Mouse (Mus musculus) kidney, postnatal 14 days (tissue): ENCODE data around the gene Atp12a.

Source experiments
- DNase-seq: peaks from one replicate; pipeline ENCODE4 v3.0.0; 2022; ENCODE audit warnings: mixed read lengths

Atp12a gene

GRCm38 (mm10) chr14:56364711-56365237, at the start of gene Atp12a:
TSS of gene Atp12a (plus strand) at chr14:56365068.
- peak; percentile 12 for DNase-seq

- peak; percentile 31 for DNase-seq
Measured at GRCm38 (mm10) chr14:56315519-56315918, 49.3 kb upstream of the Atp12a start.

GRCm38 (mm10) chr14:56316333-56316732, 48.5 kb upstream of the Atp12a start:
- no peak for DNase-seq

- no peak for DNase-seq
Measured at GRCm38 (mm10) chr14:56322982-56323381, 41.9 kb upstream of the Atp12a start.

- no peak for DNase-seq
Measured at GRCm38 (mm10) chr14:56325038-56325437, 39.8 kb upstream of the Atp12a start.

- peak; percentile 33 for DNase-seq
Measured at GRCm38 (mm10) chr14:56333700-56334099, 31.2 kb upstream of the Atp12a start.

GRCm38 (mm10) chr14:56334437-56334836, 30.4 kb upstream of the Atp12a start:
- no peak for DNase-seq

GRCm38 (mm10) chr14:56336032-56336431, 28.8 kb upstream of the Atp12a start:
- no peak for DNase-seq

GRCm38 (mm10) chr14:56337075-56337474, 27.8 kb upstream of the Atp12a start:
- DNase-seq = no peak

GRCm38 (mm10) chr14:56337696-56338095, 27.2 kb upstream of the Atp12a start:
- no peak for DNase-seq

- no peak for DNase-seq
Measured at GRCm38 (mm10) chr14:56338882-56339442, 25.9 kb upstream of the Atp12a start.

GRCm38 (mm10) chr14:56348704-56349103, 16.2 kb upstream of the Atp12a start:
- DNase-seq = no peak

- DNase-seq = no peak
Measured at GRCm38 (mm10) chr14:56349541-56349940, 15.3 kb upstream of the Atp12a start.

GRCm38 (mm10) chr14:56351959-56352660, 12.8 kb upstream of the Atp12a start:
- no peak for DNase-seq

GRCm38 (mm10) chr14:56354803-56355202, 10.1 kb upstream of the Atp12a start:
- no peak for DNase-seq

GRCm38 (mm10) chr14:56355396-56355795, 9.5 kb upstream of the Atp12a start:
- DNase-seq = no peak

- DNase-seq = no peak
Measured at GRCm38 (mm10) chr14:56356196-56356595, 8.7 kb upstream of the Atp12a start.

GRCm38 (mm10) chr14:56358422-56358821, 6.4 kb upstream of the Atp12a start:
- DNase-seq = no peak

GRCm38 (mm10) chr14:56359131-56359530, 5.7 kb upstream of the Atp12a start:
- no peak for DNase-seq

GRCm38 (mm10) chr14:56365292-56365691, 424 bp downstream of the Atp12a start:
- DNase-seq = no peak

- DNase-seq = peak; percentile 69
Measured at GRCm38 (mm10) chr14:56366712-56367111, 1.8 kb downstream of the Atp12a start.

- DNase-seq = peak; percentile 29
Measured at GRCm38 (mm10) chr14:56368834-56369233, 4.0 kb downstream of the Atp12a start.

GRCm38 (mm10) chr14:56375731-56376130, 10.9 kb downstream of the Atp12a start:
- peak; percentile 86 for DNase-seq

- DNase-seq = no peak
Measured at GRCm38 (mm10) chr14:56377745-56378144, 12.9 kb downstream of the Atp12a start.
